Mouse (Mus musculus): Measurements from ENCODE around the gene Nlrc4. TPM values are rescaled to one million over a fixed set of nuclear protein-coding genes. Genes with fewer than 3 reads are reported as not detected.

Gene Nlrc4
- polyA plus RNA-seq, 1 experiment from 2014 or later, result 0.23 TPM

DNA sequence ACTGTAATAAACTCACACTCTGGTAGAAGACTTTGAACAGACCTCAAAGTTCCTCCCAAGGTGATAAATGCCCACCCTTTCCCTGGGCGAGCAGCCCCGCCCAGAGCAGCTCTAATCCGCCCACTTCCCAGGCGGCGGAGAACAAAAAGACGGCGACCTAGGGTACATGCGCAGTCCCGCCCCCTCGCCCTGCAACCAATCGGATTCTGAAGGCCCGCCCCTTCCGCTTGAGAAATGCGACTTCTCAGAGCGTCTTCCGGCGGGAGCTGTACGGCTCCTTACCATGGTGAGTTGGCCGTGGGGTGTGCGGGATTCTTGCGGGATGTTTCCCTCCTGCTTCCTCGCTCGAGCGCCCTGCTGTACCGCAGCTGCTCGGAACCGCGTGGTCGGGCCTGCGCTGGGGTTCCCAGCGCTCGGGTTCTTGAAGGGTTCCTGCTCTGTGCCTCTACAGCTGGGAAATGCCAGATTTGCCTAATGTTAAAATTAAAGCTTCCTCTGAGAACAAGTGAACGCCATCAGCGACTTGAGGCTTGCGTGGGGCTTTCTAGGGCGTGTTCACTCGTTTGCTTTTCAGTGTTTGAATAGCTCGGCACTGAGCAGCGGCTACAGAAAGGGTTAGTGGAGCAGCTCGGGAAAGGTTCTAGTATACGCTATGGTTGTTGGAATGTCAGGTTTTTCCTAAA is 63.4 kb downstream of the Nlrc4 start, which contains the start of gene Slc30a6:
Slc30a6 (plus strand) TSS at position 226 of the 683 bp plus-strand sequence.
- H3K9ac ChIP-seq (replicated peaks), result peak within 1 kb of the TSS; percentile 88
- ATAC-seq (ENCODE audit: insufficient number of reproducible peaks, insufficient read depth, low FRiP score, low TSS enrichment, low read depth), result peak; percentile 99
- H3K36me3 ChIP-seq, result peaks cover 4% of the 10 kb centered on the region; the same call in 1 of the 2 replicates
- peak within 1 kb of the TSS; percentile 92 for H3K4me3 ChIP-seq (replicated peaks)
- peak within 1 kb of the TSS; percentile 91 for H3K27ac ChIP-seq
- no peaks in the 10 kb centered on the region for H3K27me3 ChIP-seq
- no peaks in the 10 kb centered on the region for H3K9me3 ChIP-seq
- H3K4me2 ChIP-seq, result peak within 1 kb of the TSS; percentile 62
- peaks cover 9% of the 10 kb centered on the region; the same call in 1 of the 2 replicates for H3K4me1 ChIP-seq (replicated peaks)
- under 1% methylated on average over 41 of the region's 41 CpGs for WGBS

DNA sequence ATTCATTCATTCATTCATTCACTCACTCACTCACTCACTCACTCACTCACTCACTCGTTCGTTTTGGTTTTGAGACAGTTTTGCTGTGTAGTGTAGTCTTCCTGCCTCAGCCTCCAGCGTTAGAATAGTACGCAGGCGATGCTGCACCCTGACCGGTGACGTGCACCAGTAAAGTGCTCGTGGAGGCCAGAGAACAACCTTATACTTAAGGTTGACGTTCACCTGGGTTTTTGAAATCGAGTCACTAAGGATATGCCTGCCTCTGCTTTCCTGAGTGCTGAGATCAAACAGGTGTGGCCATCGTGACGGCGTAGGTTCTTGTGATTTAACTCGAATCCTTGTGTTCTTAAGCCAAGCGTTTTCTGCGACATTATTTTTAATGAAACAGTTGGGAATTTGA is 64.1 kb downstream of the Nlrc4 start:
- no peaks in the 10 kb centered on the region for H3K9me3 ChIP-seq
- ATAC-seq (ENCODE audit: insufficient number of reproducible peaks, insufficient read depth, low FRiP score, low TSS enrichment, low read depth), result peak; percentile 26; the same call in 1 of the 2 replicates
- peaks cover 5% of the 10 kb centered on the region; the same call in 1 of the 2 replicates for H3K36me3 ChIP-seq
- peaks cover 9% of the 10 kb centered on the region; the same call in 1 of the 2 replicates for H3K4me1 ChIP-seq (replicated peaks)
- H3K27ac ChIP-seq, result 0 out of 2 replicates have a peak overlapping the region, but pooled peaks have one; percentile 31
- H3K9ac ChIP-seq (replicated peaks), result peak overlapping the region; percentile 88; the same call in 1 of the 2 replicates
- WGBS, result 29% methylated on average over 16 of the region's 16 CpGs
- H3K27me3 ChIP-seq, result no peaks in the 10 kb centered on the region
- peak overlapping the region; percentile 62 for H3K4me2 ChIP-seq
- peak overlapping the region; percentile 92 for H3K4me3 ChIP-seq (replicated peaks)

DNA sequence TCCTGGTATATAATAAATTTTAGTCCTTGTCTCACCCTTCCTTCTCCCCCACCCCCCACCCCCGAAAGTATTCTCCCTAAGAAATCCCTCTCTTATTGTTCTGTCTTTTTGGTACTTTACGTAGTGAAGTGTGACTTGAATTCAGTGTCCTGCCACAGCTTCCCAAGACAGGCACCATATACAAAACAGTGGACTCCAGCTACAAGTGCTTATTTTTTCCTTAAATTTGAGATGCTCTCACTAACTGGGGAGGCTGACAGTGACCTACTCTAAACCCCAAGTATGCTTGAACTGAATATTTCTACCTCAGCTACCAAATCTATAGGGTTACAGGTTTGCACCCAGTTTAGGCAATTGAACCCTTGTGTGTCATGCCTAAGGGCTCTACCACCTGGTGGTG is 64.6 kb downstream of the Nlrc4 start:
- 83% methylated on average over 2 of the region's 2 CpGs for WGBS
- Histone ChIP-seq H3K4me1 (replicated peaks) (peaks cover 9% of the 10 kb centered on the region; the same call in 1 of the 2 replicates), H3K36me3 (peaks cover 6% of the 10 kb centered on the region; the same call in 1 of the 2 replicates), H3K4me2 (no peak overlapping the region), H3K27ac (no peak overlapping the region), H3K9me3 (no peaks in the 10 kb centered on the region), H3K4me3 (replicated peaks) (peak overlapping the region; percentile 92; the same call in 1 of the 2 replicates), H3K9ac (replicated peaks) (no peak overlapping the region), H3K27me3 (no peaks in the 10 kb centered on the region)
- no peak for ATAC-seq (ENCODE audit: insufficient number of reproducible peaks, insufficient read depth, low FRiP score, low TSS enrichment, low read depth)

DNA sequence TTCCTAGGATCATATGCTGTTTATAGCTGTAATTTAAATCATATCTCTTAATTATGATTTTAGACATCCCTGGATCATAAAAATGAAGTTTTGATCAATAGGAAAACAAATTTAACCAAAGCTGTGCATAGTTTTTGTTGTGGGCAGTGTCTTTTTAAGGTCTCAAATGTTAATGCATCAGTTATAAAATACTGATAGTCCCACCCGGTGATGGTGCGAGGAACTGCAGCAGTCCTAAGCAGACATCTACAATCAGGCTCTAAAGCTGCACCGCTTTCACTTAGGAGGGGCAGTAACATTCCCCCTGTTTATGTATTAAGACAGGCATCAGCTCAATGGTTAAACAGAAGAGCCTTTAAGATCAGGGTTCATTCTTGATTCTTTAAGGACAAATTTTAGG is 69.1 kb downstream of the Nlrc4 start:
- Histone ChIP-seq H3K4me3 (replicated peaks) (no peak overlapping the region), H3K27ac (no peak overlapping the region), H3K9ac (replicated peaks) (no peak overlapping the region), H3K4me2 (no peak overlapping the region), H3K27me3 (no peaks in the 10 kb centered on the region), H3K4me1 (replicated peaks) (no peaks in the 10 kb centered on the region), H3K36me3 (peaks cover 43% of the 10 kb centered on the region), H3K9me3 (no peaks in the 10 kb centered on the region)
- 88% methylated on average over 3 of the region's 3 CpGs for WGBS
- ATAC-seq (ENCODE audit: insufficient number of reproducible peaks, insufficient read depth, low FRiP score, low TSS enrichment, low read depth), result no peak

DNA sequence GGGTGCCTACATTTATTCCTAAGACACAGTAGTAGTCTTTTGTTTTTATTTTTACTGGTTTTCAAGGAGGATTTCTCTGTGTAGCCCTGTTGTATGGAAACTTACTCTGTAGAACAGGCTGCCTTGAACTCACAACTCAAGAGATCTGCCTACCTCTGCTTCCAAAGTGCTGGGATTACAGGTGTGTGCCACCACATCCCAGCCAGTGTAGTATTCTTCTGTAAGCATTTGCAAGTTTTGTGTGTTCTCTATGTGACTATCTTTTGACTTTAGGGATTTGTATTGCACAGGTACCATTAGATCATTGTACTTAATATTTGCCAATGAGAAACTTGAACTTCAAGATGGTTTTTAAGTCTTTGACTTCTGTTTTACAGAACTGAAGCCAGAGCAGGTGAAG is 72.3 kb downstream of the Nlrc4 start:
- H3K9ac ChIP-seq (replicated peaks), result no peak overlapping the region
- H3K9me3 ChIP-seq, result no peaks in the 10 kb centered on the region
- no peak overlapping the region for H3K4me2 ChIP-seq
- no peak overlapping the region for H3K4me3 ChIP-seq (replicated peaks)
- ATAC-seq (ENCODE audit: insufficient number of reproducible peaks, insufficient read depth, low FRiP score, low TSS enrichment, low read depth), result no peak
- no peaks in the 10 kb centered on the region for H3K4me1 ChIP-seq (replicated peaks)
- H3K27me3 ChIP-seq, result no peaks in the 10 kb centered on the region
- no peak overlapping the region for H3K27ac ChIP-seq
- H3K36me3 ChIP-seq, result peaks cover 75% of the 10 kb centered on the region

DNA sequence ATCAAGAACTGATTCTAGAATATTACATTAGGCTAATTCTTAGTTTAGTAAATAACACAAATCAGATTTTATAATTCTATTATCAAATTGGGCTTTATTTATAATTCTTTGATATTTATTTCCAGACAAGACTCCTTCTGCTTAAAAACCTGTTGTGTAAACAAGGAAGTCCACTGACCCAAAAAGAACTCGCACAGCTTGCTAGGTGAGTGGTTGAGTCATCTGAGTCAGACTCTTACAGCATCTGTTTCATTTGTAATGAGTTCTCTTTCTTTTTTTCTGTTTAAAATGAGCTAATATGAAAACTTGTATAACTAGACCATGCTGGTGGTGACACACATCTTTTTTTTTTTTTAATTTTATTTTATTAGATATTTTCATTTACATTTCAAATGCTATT is 82.0 kb downstream of the Nlrc4 start:
- H3K9ac ChIP-seq (replicated peaks), result no peak overlapping the region
- H3K9me3 ChIP-seq, result no peaks in the 10 kb centered on the region
- no peak overlapping the region for H3K4me3 ChIP-seq (replicated peaks)
- H3K27ac ChIP-seq, result no peak overlapping the region
- no peak overlapping the region for H3K4me2 ChIP-seq
- no peak for ATAC-seq (ENCODE audit: insufficient number of reproducible peaks, insufficient read depth, low FRiP score, low TSS enrichment, low read depth)
- 88% methylated on average over 1 of the region's 1 CpGs for WGBS
- no peaks in the 10 kb centered on the region for H3K4me1 ChIP-seq (replicated peaks)
- H3K36me3 ChIP-seq, result peaks cover 83% of the 10 kb centered on the region
- H3K27me3 ChIP-seq, result no peaks in the 10 kb centered on the region

Other genes starting within 250 kb of the Nlrc4 start
- gene Memo1, start 163.6 kb downstream of the Nlrc4 start, polyA plus RNA-seq (2016; fragmentation: Nextera tagmentation; extraction: Ambion mirVana), result 77.7 and 80.1 TPM in 2 replicates
- 274 and 295 TPM in 2 replicates for gene Dpy30, start 135.2 kb downstream of the Nlrc4 start, polyA plus RNA-seq (2016; fragmentation: Nextera tagmentation; extraction: Ambion mirVana)
- gene Spast, start 120.2 kb downstream of the Nlrc4 start, polyA plus RNA-seq (2016; fragmentation: Nextera tagmentation; extraction: Ambion mirVana), result 26.0 and 30.7 TPM in 2 replicates
- gene Slc30a6, start 63.5 kb downstream of the Nlrc4 start, polyA plus RNA-seq (2016; fragmentation: Nextera tagmentation; extraction: Ambion mirVana), result 41.0 and 41.5 TPM in 2 replicates
- 53.3 and 55.1 TPM in 2 replicates for gene Yipf4, start 30.4 kb upstream of the Nlrc4 start, polyA plus RNA-seq (2016; fragmentation: Nextera tagmentation; extraction: Ambion mirVana)
- 92.5 and 107 TPM in 2 replicates for gene Birc6, start 69.2 kb upstream of the Nlrc4 start, polyA plus RNA-seq (2016; fragmentation: Nextera tagmentation; extraction: Ambion mirVana)

Measured in limb, embryonic 12.5 days (tissue).